18 mouse cellular contexts compared by ENCODE assay signal in genomic region chr3:96411821-96412220, GRCm38 (mm10). TPM values are rescaled to one million over a fixed set of nuclear protein-coding genes. Genes with fewer than 3 reads are reported as not detected.
"Had no signal": no experiment of that assay in that cellular context is flagged by ENCODE, and none has a peak within 500 bp of the region (broad histone marks: within the 10 kb centered on the region; RNA-seq: fewer than 3 reads in every experiment).

No protein-coding gene starts in this region.

- H3K27ac ChIP-seq: limb, embryonic 12.5 days; lung, embryonic 15.5 days; midbrain, embryonic 13.5 days; neural tube, embryonic 15.5 days had no signal

- ATAC-seq: midbrain, embryonic 13.5 days had no signal

- H3K36me3 ChIP-seq: lung, embryonic 15.5 days; midbrain, embryonic 13.5 days; neural tube, embryonic 15.5 days had no signal

- H3K4me3 ChIP-seq: limb, embryonic 12.5 days; lung, embryonic 15.5 days; midbrain, embryonic 13.5 days; myocyte; neural tube, embryonic 15.5 days had no signal

- H3K9ac ChIP-seq: limb, embryonic 12.5 days; lung, embryonic 15.5 days; midbrain, embryonic 13.5 days; neural tube, embryonic 15.5 days had no signal

- H3K9me3 ChIP-seq: limb, embryonic 12.5 days; lung, embryonic 15.5 days; midbrain, embryonic 13.5 days; neural tube, embryonic 15.5 days had no signal

- DNase-seq: kidney, adult 11 months; kidney, adult 9 months; kidney, postnatal 10 days; layer of hippocampus, postnatal 36 days; lung, postnatal 14 days; thymus, adult 18-20 months; thymus, postnatal 25 days had no signal

- H3K4me2 ChIP-seq: limb, embryonic 12.5 days; lung, embryonic 15.5 days; midbrain, embryonic 13.5 days; neural tube, embryonic 15.5 days had no signal

RNA-seq across cellular contexts. Expression of gene BC107364, which starts 40.3 kb away (rescaled TPM):
- total RNA-seq: layer of hippocampus, postnatal 36 days; left cerebral cortex, postnatal 36 days; liver, adult 2 months; megakaryocyte-erythroid progenitor cell, adult 5-6 weeks had no signal
- polyA plus RNA-seq: large intestine, adult 2 months; limb, embryonic 12.5 days; liver, adult 2 months; liver, embryonic 16.5 days; midbrain, embryonic 13.5 days; myocyte; neural tube, embryonic 11.5 days; neural tube, embryonic 15.5 days had no signal
